Mouse (Mus musculus) left cerebral cortex, postnatal 4 days (tissue): ENCODE measurements around the gene Zdhhc23. TPM values are rescaled to one million over a fixed set of nuclear protein-coding genes. Genes with fewer than 3 reads are reported as not detected.

Experiments
- DNase-seq: peaks from one replicate; pipeline ENCODE4 v3.0.0-alpha.2; 2022
- intact Hi-C: fragments of 180-260 bp; cut with DNase I; formaldehyde crosslinking; loops from one replicate; pipeline ENCODE4 v1.15.1; 2025
- microRNA-seq: library from miRNA; unstranded; fragments of <30 nt; microRNA quantifications from one replicate; pipeline ENCODE4 v1.2.0, GENCODE M21; 2022
- total RNA-seq, 2 experiments: library from RNA; stranded (reverse); gene quantifications; 2 replicates each; pipeline ENCODE4 v1.2.3; 2021

Gene Zdhhc23
- total RNA-seq, 2 experiments from 2014 or later, result 26.1 to 26.7 TPM

DNA sequence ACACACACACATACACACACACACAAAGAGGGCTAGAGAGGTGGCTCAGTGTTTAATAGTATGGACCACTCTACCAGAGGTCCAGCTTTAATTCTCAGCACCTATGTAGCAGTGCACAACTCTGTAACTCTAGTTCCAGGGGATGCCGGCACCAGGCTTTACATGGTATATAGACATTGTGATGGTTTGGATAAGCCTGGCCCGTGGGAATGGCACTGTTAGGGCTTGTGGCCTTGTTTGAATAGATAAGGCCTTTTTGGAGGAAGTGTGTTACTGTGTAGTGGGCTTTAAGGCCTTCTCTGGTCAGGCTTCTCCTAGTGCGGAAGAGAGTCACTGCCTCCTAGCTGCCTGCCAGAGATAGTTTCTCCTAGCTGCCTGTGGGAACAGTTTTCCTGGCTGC is 60.7 kb downstream of the Zdhhc23 start:
- DNase-seq, result no peak
- intact Hi-C loops, result no loop called here

Small RNA genes lying within 50 kb of the gene (microRNA-seq; reads per million reads assigned to microRNA genes)
- gene Mir3470b, result not detected

Other genes starting within 250 kb of the Zdhhc23 start
- gene Drd3, start 225.8 kb downstream of the Zdhhc23 start, total RNA-seq, result under 1 TPM; 0.26 to 0.46 TPM
- gene Ccdc191, start 90.0 kb downstream of the Zdhhc23 start, total RNA-seq, result 1 to 10 TPM; 2.4 to 3.8 TPM
- 10 to 100 TPM; 32.9 to 35.3 TPM for gene Qtrt2, start 53.0 kb downstream of the Zdhhc23 start, total RNA-seq
- gene Gramd1c, start 83.6 kb upstream of the Zdhhc23 start, total RNA-seq, result 1 to 10 TPM; 2.9 to 4.9 TPM
- gene Atp6v1a, start 159.9 kb upstream of the Zdhhc23 start, total RNA-seq, result 100 to 1,000 TPM; 237 to 255 TPM
- gene Naa50, start 160.0 kb upstream of the Zdhhc23 start, total RNA-seq, result 10 to 100 TPM; 56.0 to 60.5 TPM
- gene Usf3, start 193.5 kb upstream of the Zdhhc23 start, total RNA-seq, result 10 to 100 TPM; 27.7 to 27.9 TPM